Mouse (Mus musculus) liver, postnatal 0 days (tissue): ENCODE measurements around the gene Ifnz.
"Not testable (repeated sequence)": the region's sequence is repeated elsewhere in the genome, so short reads cannot be mapped to it uniquely, and the experiment has no call there.

Experiments
- CTCF ChIP-seq: sonication (generic); IDR thresholded peaks from 2 replicates; pipeline ENCODE4 v1.5.1; 2016; ENCODE audit warnings: antibody characterized with exemption, low read depth
- EP300 ChIP-seq: IDR thresholded peaks from 2 replicates; pipeline ENCODE4 v1.6.1; 2016; ENCODE audit warnings: antibody characterized with exemption, low read depth, mild to moderate bottlenecking

DNA sequence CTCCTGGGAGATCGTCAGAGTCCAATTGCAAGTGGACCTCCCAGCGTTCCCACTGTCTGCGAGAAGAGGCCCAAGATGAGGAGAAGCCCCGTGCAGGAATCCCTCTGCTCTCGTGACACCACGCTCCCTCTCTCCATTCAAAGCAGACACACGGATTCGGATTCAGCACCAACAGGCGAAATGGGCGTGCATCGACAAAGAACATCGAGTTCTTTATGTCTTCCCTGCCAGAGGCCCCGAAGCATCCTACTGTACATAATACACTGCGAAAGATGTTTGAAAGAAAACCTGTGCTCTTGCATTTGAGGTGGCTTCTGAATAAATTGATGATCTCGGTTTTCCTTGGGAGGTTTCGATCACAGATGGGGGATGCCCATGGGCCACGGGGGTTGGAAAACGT is 1.6 kb upstream of the Ifnz start:
- TF ChIP-seq EP300, CTCF: not testable (repeated sequence)
